Mouse (Mus musculus) embryonic facial prominence, embryonic 15.5 days (tissue): ENCODE measurements around the gene Tmem233. TPM values are rescaled to one million over a fixed set of nuclear protein-coding genes. Genes with fewer than 3 reads are reported as not detected.

Source experiments
- ATAC-seq: fragments of 200-750 bp; cut with Nextera tagmentation; 2 replicates; pipeline ENCODE4 v1.8.0; 2017; ENCODE audit warnings: low read depth, moderate TSS enrichment; ENCODE audit not compliant: insufficient number of reproducible peaks, low FRiP score, low TSS enrichment
- H3K27ac ChIP-seq: fragments of 300-500 bp; sonication (generic); replicated peaks from 2 replicates; pipeline ENCODE4 v1.5.1; 2015; ENCODE audit warnings: mild to moderate bottlenecking, inconsistent platforms
- H3K27me3 ChIP-seq: fragments of 300-500 bp; sonication (generic); 2 replicates; pipeline ENCODE4 v1.6.1; 2015; ENCODE audit warnings: inconsistent platforms
- H3K36me3 ChIP-seq: fragments of 300-500 bp; sonication (generic); 2 replicates; pipeline ENCODE4 v1.6.1; 2015; ENCODE audit warnings: mild to moderate bottlenecking, inconsistent platforms
- H3K4me1 ChIP-seq: fragments of 300-500 bp; sonication (generic); 2 replicates; pipeline ENCODE4 v1.6.1; 2015; ENCODE audit warnings: inconsistent platforms
- H3K4me2 ChIP-seq: fragments of 300-500 bp; sonication (generic); replicated peaks from 2 replicates; pipeline ENCODE4 v1.6.1; 2015; ENCODE audit warnings: mild to moderate bottlenecking, inconsistent platforms
- H3K4me3 ChIP-seq: fragments of 300-500 bp; sonication (generic); replicated peaks from 2 replicates; pipeline ENCODE4 v1.5.1; 2015; ENCODE audit warnings: mild to moderate bottlenecking, inconsistent platforms
- H3K9ac ChIP-seq: fragments of 300-500 bp; sonication (generic); 2 replicates; pipeline ENCODE4 v1.6.1; 2015; ENCODE audit warnings: inconsistent platforms
- H3K9me3 ChIP-seq: fragments of 300-500 bp; sonication (generic); replicated peaks from 2 replicates; pipeline ENCODE4 v1.6.1; 2016; ENCODE audit warnings: inconsistent platforms
- WGBS: fragments of 180-500 bp; shearing (Covaris S2); methylation state at CpG from one replicate; pipeline ENCODE4 v1.1.7; 2015; 5-methylcytosine and 5-hydroxymethylcytosine counted together
- polyA plus RNA-seq: library from polyadenylated mRNA; unstranded; fragments of >200 nt; fragmentation: Nextera tagmentation; extraction: Ambion mirVana; gene quantifications from 2 replicates; pipeline ENCODE4 v1.2.1, GENCODE M21; 2015

Gene Tmem233
- polyA plus RNA-seq, 1 experiment from 2014 or later, result not detected

DNA sequence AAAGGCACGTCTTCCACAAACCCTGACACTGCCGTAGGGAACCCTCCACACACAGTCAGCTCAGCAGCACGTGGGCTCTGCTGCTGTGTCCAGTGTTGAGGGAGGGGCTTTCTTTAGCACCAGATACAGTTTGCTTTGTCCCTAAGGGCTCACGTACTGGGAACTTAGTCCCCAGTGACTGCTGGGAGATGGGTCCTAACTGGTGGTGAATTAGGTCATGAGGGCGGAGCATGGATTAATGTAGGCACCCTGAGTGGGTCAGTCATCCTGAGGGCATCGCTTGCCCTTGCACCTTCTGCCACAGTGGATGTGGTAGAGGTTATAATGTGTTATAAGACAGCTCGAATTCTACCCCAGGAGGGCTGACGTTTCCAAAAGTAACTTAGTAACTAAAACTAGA is 65.7 kb downstream of the Tmem233 start:
- Histone ChIP-seq H3K36me3 (peaks cover 71% of the 10 kb centered on the region), H3K27ac (no peak overlapping the region), H3K9me3 (no peaks in the 10 kb centered on the region), H3K9ac (no peak overlapping the region), H3K4me1 (peaks cover 5% of the 10 kb centered on the region; the same call in 1 of the 2 replicates), H3K27me3 (no peaks in the 10 kb centered on the region), H3K4me2 (no peak overlapping the region), H3K4me3 (no peak overlapping the region)
- WGBS, result 90% methylated on average over 8 of the region's 8 CpGs
- no peak for ATAC-seq

DNA sequence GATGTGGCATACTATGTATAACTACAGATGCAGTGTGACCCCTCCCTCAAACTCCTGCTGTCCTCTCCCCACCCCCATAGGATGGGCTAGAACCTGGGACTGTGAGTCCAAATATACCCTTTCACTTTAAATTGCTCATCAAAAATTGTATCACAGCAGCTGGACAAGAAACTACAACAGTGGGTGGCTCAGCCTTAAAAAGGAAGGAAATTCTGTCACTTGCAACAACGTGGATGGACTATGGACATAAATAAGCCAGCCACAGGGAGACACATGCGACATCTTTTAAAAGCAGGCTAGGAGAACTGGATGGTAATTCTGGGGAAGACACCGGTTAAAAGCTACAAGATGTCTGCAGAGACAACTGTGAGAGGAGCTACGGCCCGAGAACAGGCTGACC is 66.5 kb downstream of the Tmem233 start:
- no peaks in the 10 kb centered on the region for H3K27me3 ChIP-seq
- no peaks in the 10 kb centered on the region for H3K9me3 ChIP-seq
- no peak for ATAC-seq
- no peak overlapping the region for H3K4me2 ChIP-seq
- WGBS, result 96% methylated on average over 5 of the region's 5 CpGs
- H3K4me1 ChIP-seq, result no peaks in the 10 kb centered on the region
- no peak overlapping the region for H3K27ac ChIP-seq
- H3K9ac ChIP-seq, result no peak overlapping the region
- peaks cover 71% of the 10 kb centered on the region for H3K36me3 ChIP-seq
- no peak overlapping the region for H3K4me3 ChIP-seq

- Histone ChIP-seq H3K36me3 (peaks cover 56% of the 10 kb centered on the region), H3K4me3 (no peak overlapping the region), H3K4me2 (no peak overlapping the region), H3K9me3 (no peaks in the 10 kb centered on the region), H3K4me1 (no peaks in the 10 kb centered on the region), H3K27ac (no peak overlapping the region), H3K27me3 (no peaks in the 10 kb centered on the region), H3K9ac (no peak overlapping the region)
- ATAC-seq, result no peak
- WGBS, result 89% methylated on average over 11 of the region's 11 CpGs
These were observed 68.8 kb downstream of the Tmem233 start for GRCm38 (mm10) chr5:116014237-116014636.

GRCm38 (mm10) chr5:116013821-116014220 is 69.2 kb downstream of the Tmem233 start:
- Histone ChIP-seq H3K4me1 (no peaks in the 10 kb centered on the region), H3K36me3 (peaks cover 52% of the 10 kb centered on the region), H3K9ac (no peak overlapping the region), H3K4me2 (no peak overlapping the region), H3K9me3 (no peaks in the 10 kb centered on the region), H3K4me3 (no peak overlapping the region), H3K27ac (no peak overlapping the region), H3K27me3 (no peaks in the 10 kb centered on the region)
- 78% methylated on average over 8 of the region's 8 CpGs for WGBS
- ATAC-seq, result no peak

- H3K4me2 ChIP-seq, result no peak overlapping the region
- no peak overlapping the region for H3K4me3 ChIP-seq
- ATAC-seq, result no peak
- no peaks in the 10 kb centered on the region for H3K27me3 ChIP-seq
- no peaks in the 10 kb centered on the region for H3K4me1 ChIP-seq
- no peak overlapping the region for H3K27ac ChIP-seq
- no peaks in the 10 kb centered on the region for H3K9me3 ChIP-seq
- WGBS, result 89% methylated on average over 7 of the region's 7 CpGs
- H3K36me3 ChIP-seq, result peaks cover 39% of the 10 kb centered on the region
- no peak overlapping the region for H3K9ac ChIP-seq
These were observed 70.5 kb downstream of the Tmem233 start for GRCm38 (mm10) chr5:116012503-116012902.

- Histone ChIP-seq H3K4me2 (no peak overlapping the region), H3K27ac (no peak overlapping the region), H3K27me3 (no peaks in the 10 kb centered on the region), H3K4me3 (no peak overlapping the region), H3K36me3 (peaks cover 31% of the 10 kb centered on the region), H3K9ac (no peak overlapping the region), H3K4me1 (no peaks in the 10 kb centered on the region), H3K9me3 (no peaks in the 10 kb centered on the region)
- 91% methylated on average over 7 of the region's 7 CpGs for WGBS
- no peak for ATAC-seq
These were observed 71.3 kb downstream of the Tmem233 start for GRCm38 (mm10) chr5:116011700-116012099.

DNA sequence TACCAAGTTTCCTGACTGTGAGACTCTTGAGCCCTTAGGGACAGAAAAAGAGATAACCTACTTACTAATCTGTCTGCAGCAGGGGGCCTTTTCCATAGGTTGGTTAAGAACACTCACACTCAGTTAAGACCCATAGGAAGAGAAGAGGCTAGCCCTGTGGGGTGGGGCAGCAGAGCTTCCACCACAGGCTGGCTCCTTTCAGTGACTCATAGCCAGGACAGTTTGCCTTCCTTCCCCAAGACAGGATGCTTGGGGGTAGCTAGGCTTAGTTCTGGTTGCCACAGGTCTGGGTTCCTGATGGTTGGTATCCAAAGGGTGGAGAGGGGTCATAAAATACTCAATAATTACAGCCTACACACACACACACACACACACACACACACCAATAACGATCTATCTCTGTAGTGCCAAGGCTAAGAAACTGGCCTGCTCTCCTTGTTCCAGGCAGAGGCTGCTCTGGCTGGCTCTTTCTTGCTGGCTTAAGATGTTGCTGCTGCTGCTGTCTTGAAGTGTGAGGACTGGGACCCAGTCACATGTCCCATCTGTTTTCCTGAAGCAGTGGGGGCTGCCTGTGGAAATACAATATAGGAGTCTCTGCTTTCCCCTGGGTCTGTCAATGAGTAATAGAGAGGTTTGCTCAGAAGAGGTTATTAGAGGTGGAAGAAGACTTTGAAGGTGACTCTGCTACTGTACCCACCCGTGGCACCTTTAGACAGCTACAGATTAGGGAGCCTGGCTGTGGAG is 73.0 kb downstream of the Tmem233 start:
- H3K27ac ChIP-seq, result no peak overlapping the region
- no peak for ATAC-seq
- no peaks in the 10 kb centered on the region for H3K27me3 ChIP-seq
- H3K9me3 ChIP-seq, result no peaks in the 10 kb centered on the region
- no peak overlapping the region for H3K4me3 ChIP-seq
- H3K4me2 ChIP-seq, result no peak overlapping the region
- peaks cover 18% of the 10 kb centered on the region for H3K36me3 ChIP-seq
- no peak overlapping the region for H3K9ac ChIP-seq
- WGBS, result 67% methylated on average over 2 of the region's 2 CpGs
- no peaks in the 10 kb centered on the region for H3K4me1 ChIP-seq

GRCm38 (mm10) chr5:116009091-116009851 is 73.8 kb downstream of the Tmem233 start:
- Histone ChIP-seq H3K4me1 (no peaks in the 10 kb centered on the region), H3K27me3 (no peaks in the 10 kb centered on the region), H3K36me3 (peaks cover 11% of the 10 kb centered on the region), H3K9ac (no peak overlapping the region), H3K4me2 (no peak overlapping the region), H3K4me3 (no peak overlapping the region), H3K27ac (no peak overlapping the region), H3K9me3 (no peaks in the 10 kb centered on the region)
- no peak for ATAC-seq
- WGBS, result 44% methylated on average over 15 of the region's 15 CpGs

- Histone ChIP-seq H3K4me3 (no peak overlapping the region), H3K4me1 (no peaks in the 10 kb centered on the region), H3K9ac (no peak overlapping the region), H3K4me2 (no peak overlapping the region), H3K27ac (no peak overlapping the region), H3K27me3 (no peaks in the 10 kb centered on the region), H3K36me3 (no peaks in the 10 kb centered on the region), H3K9me3 (no peaks in the 10 kb centered on the region)
- ATAC-seq, result no peak
- 75% methylated on average over 13 of the region's 13 CpGs for WGBS
These were observed 75.3 kb downstream of the Tmem233 start for GRCm38 (mm10) chr5:116007723-116008122.

DNA sequence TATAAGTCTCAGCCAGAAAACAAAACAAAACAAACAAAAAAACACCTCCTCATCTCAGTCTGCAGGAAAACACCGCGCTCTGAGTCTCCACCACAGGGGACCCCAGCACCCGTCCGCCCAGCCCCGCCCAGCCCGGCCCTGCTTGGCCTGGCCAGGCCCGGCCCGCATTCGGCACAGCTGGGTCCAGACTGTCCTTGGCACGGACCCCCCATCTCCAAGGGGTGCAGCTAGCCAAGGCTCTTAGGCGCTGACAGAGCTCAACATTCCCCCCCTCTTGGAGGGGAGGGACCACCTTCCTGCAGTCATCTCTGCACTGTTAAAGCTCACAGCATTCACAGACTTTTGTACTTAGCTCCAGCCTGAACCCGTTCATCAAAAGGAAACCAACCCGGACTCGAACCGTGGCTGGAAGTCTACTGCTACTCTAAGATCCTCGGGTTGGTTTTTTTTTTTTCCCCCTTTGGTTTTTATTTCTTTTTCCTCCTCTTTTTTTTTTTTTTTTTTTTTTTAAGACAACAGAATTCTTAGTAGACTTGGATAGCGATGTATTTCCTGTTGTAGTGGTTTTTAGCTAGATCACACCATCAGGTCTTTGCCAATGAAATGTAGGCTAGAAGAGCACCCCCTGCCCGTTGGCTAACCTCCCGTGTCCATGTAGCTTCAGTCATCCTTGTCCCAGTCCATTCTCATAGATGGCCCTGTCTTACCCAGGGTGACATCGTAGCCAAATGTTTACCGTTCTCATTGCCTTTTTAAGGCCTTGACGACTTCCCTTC is 76.5 kb downstream of the Tmem233 start:
- no peak overlapping the region for H3K4me3 ChIP-seq
- no peaks in the 10 kb centered on the region for H3K27me3 ChIP-seq
- H3K4me1 ChIP-seq, result no peaks in the 10 kb centered on the region
- H3K4me2 ChIP-seq, result no peak overlapping the region
- no peak overlapping the region for H3K27ac ChIP-seq
- ATAC-seq, result no peak
- H3K9ac ChIP-seq, result no peak overlapping the region
- 70% methylated on average over 22 of the region's 22 CpGs for WGBS
- no peaks in the 10 kb centered on the region for H3K36me3 ChIP-seq
- no peaks in the 10 kb centered on the region for H3K9me3 ChIP-seq

- Histone ChIP-seq H3K9me3 (no peaks in the 10 kb centered on the region), H3K9ac (no peak overlapping the region), H3K27me3 (no peaks in the 10 kb centered on the region), H3K4me1 (no peaks in the 10 kb centered on the region), H3K4me3 (no peak overlapping the region), H3K27ac (no peak overlapping the region), H3K36me3 (0 out of 2 replicates have a peak, but pooled peaks cover 4% of the 10 kb centered on the region), H3K4me2 (no peak overlapping the region)
- no peak for ATAC-seq
- WGBS, result 86% methylated on average over 10 of the region's 10 CpGs
These were observed 78.8 kb downstream of the Tmem233 start for GRCm38 (mm10) chr5:116004271-116004670.
